Mouse (Mus musculus) frontal cortex, postnatal 14 days (tissue): ENCODE results near the gene Mroh7.

Experiments
- DNase-seq, 2 experiments: peaks; one replicate each; pipeline ENCODE4 v3.0.0; 2022; ENCODE audit warnings: low spot score in 2 of 2

The Mroh7 gene

GRCm38 (mm10) chr4:106633281-106634085, 97.2 kb downstream of the Mroh7 start:
- DNase-seq: no peak

- no peak for DNase-seq
Measured at GRCm38 (mm10) chr4:106632313-106632712, 98.4 kb downstream of the Mroh7 start.
